Comparison of ENCODE assay signal across 16 mouse cellular contexts in genomic region chr8:87208036-87208435, GRCm38 (mm10).
"Had no signal": no experiment of that assay in that cellular context is flagged by ENCODE, and none has a peak within 500 bp of the region (broad histone marks: within the 10 kb centered on the region; RNA-seq: fewer than 3 reads in every experiment).

No protein-coding gene starts in this region.

- H3K9me3 ChIP-seq: liver, embryonic 13.5 days; midbrain, embryonic 12.5 days; neural tube, embryonic 13.5 days; stomach, embryonic 15.5 days had no signal

- H3K4me3 ChIP-seq: liver, embryonic 13.5 days; midbrain, embryonic 12.5 days; myocyte; neural tube, embryonic 13.5 days; stomach, embryonic 15.5 days had no signal

- H3K9ac ChIP-seq: liver, embryonic 13.5 days; midbrain, embryonic 12.5 days; neural tube, embryonic 13.5 days; stomach, embryonic 15.5 days had no signal

- H3K4me2 ChIP-seq: liver, embryonic 13.5 days; midbrain, embryonic 12.5 days; neural tube, embryonic 13.5 days; stomach, embryonic 15.5 days had no signal

- H3K27me3 ChIP-seq: liver, embryonic 13.5 days; midbrain, embryonic 12.5 days; neural tube, embryonic 13.5 days; stomach, embryonic 15.5 days had no signal

- H3K36me3 ChIP-seq: liver, embryonic 13.5 days; midbrain, embryonic 12.5 days; neural tube, embryonic 13.5 days; stomach, embryonic 15.5 days had no signal

- ATAC-seq: midbrain, embryonic 16.5 days had no signal

- DNase-seq: kidney, postnatal 14 days; kidney, postnatal 4 days; left cerebral cortex, postnatal 4 days; liver, embryonic 13.5 days; lung, adult 2 months; lung, postnatal 14 days; lung, postnatal 4 days; retina, postnatal 1 day; right cerebral cortex, postnatal 25 days; spleen, adult 18-20 months; thymus, postnatal 25 days had no signal

- H3K27ac ChIP-seq: liver, embryonic 13.5 days; midbrain, embryonic 12.5 days; neural tube, embryonic 13.5 days; stomach, embryonic 15.5 days had no signal

- H3K4me1 ChIP-seq: liver, embryonic 13.5 days; midbrain, embryonic 12.5 days; stomach, embryonic 15.5 days had no signal
